Mouse (Mus musculus) spleen, adult 18-20 months (tissue): ENCODE results near the gene St3gal4.
"Not testable (repeated sequence)": the region's sequence is repeated elsewhere in the genome, so short reads cannot be mapped to it uniquely, and the experiment has no call there.

Experiments used
- DNase-seq, 2 experiments: peaks; one replicate each; pipeline ENCODE4 v3.0.0; 2022; ENCODE audit warnings: mixed read lengths in 2 of 2

The St3gal4 gene

GRCm38 (mm10) chr9:35119168-35119567 is at the start of gene St3gal4:
Gene St3gal4 (minus strand): TSS chr9:35119268.
- no peak for DNase-seq

GRCm38 (mm10) chr9:35166798-35167635 is 47.9 kb upstream of the St3gal4 start:
- DNase-seq = no peak

- DNase-seq = no peak
These were observed 47.2 kb upstream of the St3gal4 start for GRCm38 (mm10) chr9:35166144-35166797.

GRCm38 (mm10) chr9:35164142-35164874 is 45.2 kb upstream of the St3gal4 start:
- no peak for DNase-seq

- DNase-seq = no peak
These were observed 44.1 kb upstream of the St3gal4 start for GRCm38 (mm10) chr9:35163011-35163690.

GRCm38 (mm10) chr9:35161721-35162120 is 42.7 kb upstream of the St3gal4 start:
- no peak for DNase-seq

GRCm38 (mm10) chr9:35160662-35161061 is 41.6 kb upstream of the St3gal4 start:
- no peak for DNase-seq

- DNase-seq = no peak
These were observed 39.4 kb upstream of the St3gal4 start for GRCm38 (mm10) chr9:35158477-35158876.

- DNase-seq = no peak
These were observed 37.8 kb upstream of the St3gal4 start for GRCm38 (mm10) chr9:35156862-35157261.

- no peak for DNase-seq
These were observed 37.1 kb upstream of the St3gal4 start for GRCm38 (mm10) chr9:35156002-35156710.

- DNase-seq = no peak
These were observed 33.9 kb upstream of the St3gal4 start for GRCm38 (mm10) chr9:35152923-35153322.

GRCm38 (mm10) chr9:35148822-35149221 is 29.8 kb upstream of the St3gal4 start:
- not testable (repeated sequence) for DNase-seq

- DNase-seq = not testable (repeated sequence)
These were observed 28.2 kb upstream of the St3gal4 start for GRCm38 (mm10) chr9:35147261-35147660.

GRCm38 (mm10) chr9:35145829-35146228 is 26.8 kb upstream of the St3gal4 start:
- no peak for DNase-seq

- no peak for DNase-seq
These were observed 26.1 kb upstream of the St3gal4 start for GRCm38 (mm10) chr9:35145118-35145517.

GRCm38 (mm10) chr9:35142221-35142620 is 23.2 kb upstream of the St3gal4 start:
- DNase-seq = no peak

GRCm38 (mm10) chr9:35139231-35139744 is 20.2 kb upstream of the St3gal4 start:
- no peak for DNase-seq

- DNase-seq = no peak
These were observed 19.0 kb upstream of the St3gal4 start for GRCm38 (mm10) chr9:35138029-35138428.

GRCm38 (mm10) chr9:35135575-35135974 is 16.5 kb upstream of the St3gal4 start:
- DNase-seq = no peak

- no peak for DNase-seq
These were observed 12.7 kb upstream of the St3gal4 start for GRCm38 (mm10) chr9:35131637-35132397.

GRCm38 (mm10) chr9:35128995-35129418 is 9.9 kb upstream of the St3gal4 start:
- no peak for DNase-seq
